ENCODE assay signal across 33 mouse cellular contexts in the genomic region with DNA sequence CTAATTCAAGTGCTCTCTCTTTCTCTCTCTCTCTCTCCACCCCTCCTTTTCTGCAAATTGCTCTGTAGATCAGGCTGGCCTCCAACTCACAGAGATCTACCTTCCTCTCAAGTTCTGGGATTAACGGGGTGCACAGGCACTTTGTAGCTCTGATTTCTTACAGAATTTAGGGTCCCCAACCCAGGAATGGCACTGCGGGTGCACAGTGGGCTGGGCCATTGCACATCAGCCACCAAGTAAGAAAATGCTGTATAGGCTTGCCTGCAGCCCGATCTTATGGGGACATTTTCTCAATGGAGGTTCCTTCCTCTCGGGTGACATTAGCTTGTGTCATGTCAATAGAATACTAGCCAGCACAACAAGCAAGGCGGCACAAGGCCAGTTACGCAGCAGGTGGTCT. TPM values are rescaled to one million over a fixed set of nuclear protein-coding genes. Genes with fewer than 3 reads are reported as not detected.
"Had no signal": no experiment of that assay in that cellular context is flagged by ENCODE, and none has a peak within 500 bp of the region (broad histone marks: within the 10 kb centered on the region; RNA-seq: fewer than 3 reads in every experiment).

No protein-coding gene starts in this region.

- H3K36me3 ChIP-seq: liver, embryonic 13.5 days had no signal

- H3K9me3 ChIP-seq: limb, embryonic 10.5 days; limb, embryonic 12.5 days; limb, embryonic 13.5 days; limb, embryonic 15.5 days; liver, embryonic 12.5 days; liver, embryonic 13.5 days; liver, embryonic 15.5 days; lung, embryonic 15.5 days; megakaryocyte, embryonic 14.5 days; midbrain, embryonic 10.5 days; midbrain, embryonic 12.5 days; midbrain, embryonic 13.5 days; midbrain, embryonic 15.5 days had no signal

- H3K9ac ChIP-seq: limb, embryonic 12.5 days; limb, embryonic 13.5 days; limb, embryonic 15.5 days; liver, embryonic 12.5 days; liver, embryonic 13.5 days; liver, embryonic 14.5 days; liver, embryonic 15.5 days; liver, postnatal 0 days; lung, embryonic 14.5 days; lung, embryonic 15.5 days; midbrain, embryonic 12.5 days; midbrain, embryonic 13.5 days; midbrain, embryonic 15.5 days had no signal

- H3K4me3 ChIP-seq: left cerebral cortex, adult 2 months; limb, embryonic 10.5 days; limb, embryonic 12.5 days; limb, embryonic 13.5 days; limb, embryonic 15.5 days; liver, embryonic 12.5 days; liver, embryonic 13.5 days; liver, embryonic 15.5 days; lung, embryonic 15.5 days; megakaryocyte, embryonic 14.5 days; midbrain, embryonic 10.5 days; midbrain, embryonic 12.5 days; midbrain, embryonic 13.5 days; midbrain, embryonic 15.5 days; myocyte had no signal

- ATAC-seq: liver, embryonic 12.5 days; liver, postnatal 0 days; lung, postnatal 0 days; midbrain, embryonic 13.5 days; midbrain, embryonic 15.5 days; midbrain, embryonic 16.5 days had no signal

- H3K27ac ChIP-seq: left cerebral cortex, adult 2 months; limb, embryonic 10.5 days; limb, embryonic 12.5 days; limb, embryonic 13.5 days; limb, embryonic 15.5 days; liver, embryonic 12.5 days; liver, embryonic 13.5 days; liver, embryonic 14.5 days; liver, embryonic 15.5 days; lung, embryonic 15.5 days; macrophage; midbrain, embryonic 10.5 days; midbrain, embryonic 12.5 days; midbrain, embryonic 13.5 days; midbrain, embryonic 15.5 days had no signal

- DNase-seq: left cerebral cortex, postnatal 4 days; liver; liver, embryonic 13.5 days; liver, postnatal 0 days; lung, adult 18-20 months; lung, adult 2 months; lung, embryonic 14.5 days; lung, postnatal 10 days; lung, postnatal 14 days; lung, postnatal 36 days; lung, postnatal 4 days; midbrain, embryonic 14.5 days had no signal

- H3K4me2 ChIP-seq: limb, embryonic 12.5 days; limb, embryonic 13.5 days; limb, embryonic 15.5 days; liver, embryonic 11.5 days; liver, embryonic 12.5 days; liver, embryonic 13.5 days; liver, embryonic 15.5 days; lung, embryonic 14.5 days; lung, embryonic 15.5 days; midbrain, embryonic 12.5 days; midbrain, embryonic 13.5 days; midbrain, embryonic 15.5 days had no signal

- H3K4me1 ChIP-seq: limb, embryonic 10.5 days; limb, embryonic 12.5 days; limb, embryonic 13.5 days; limb, embryonic 15.5 days; liver, embryonic 12.5 days; liver, embryonic 13.5 days; liver, embryonic 15.5 days; lung, embryonic 15.5 days; midbrain, embryonic 12.5 days; midbrain, embryonic 13.5 days; midbrain, embryonic 15.5 days had no signal

- H3K27me3 ChIP-seq: limb, embryonic 12.5 days; limb, embryonic 13.5 days; limb, embryonic 15.5 days; liver, embryonic 12.5 days; liver, embryonic 13.5 days; liver, embryonic 15.5 days; lung, embryonic 15.5 days; megakaryocyte, embryonic 14.5 days; midbrain, embryonic 12.5 days; midbrain, embryonic 13.5 days; midbrain, embryonic 15.5 days had no signal

RNA-seq across cellular contexts. Expression of gene Slc3a1, which starts 31.0 kb away (rescaled TPM):
- total RNA-seq: monocyte, adult 5-6 weeks had no signal
- polyA plus RNA-seq: lung, embryonic 16.5 days; macrophage had no signal
